Mouse (Mus musculus) MEL (cell line): ENCODE results near the gene Tmem248. TPM values are rescaled to one million over a fixed set of nuclear protein-coding genes. Genes with fewer than 3 reads are reported as not detected.
A peak's percentile ranks its signal among the peaks of the same experiment; 100 is the strongest.

Source experiments
- DNase-seq: peaks from one replicate; pipeline ENCODE4 v3.0.0; 2011; ENCODE audit warnings: low read depth, low spot score
- H3K27ac ChIP-seq: 2 replicates; pipeline ENCODE4 v1.5.1; 2012; ENCODE audit warnings: low read depth, mild to moderate bottlenecking, control low read depth, low read length, moderate library complexity; ENCODE audit not compliant: control insufficient read depth
- H3K27me3 ChIP-seq, 2 experiments: fragments of 150-350 bp in 1 of 2; sonication (generic) in 1 of 2; 2 replicates each; pipeline ENCODE4 v1.6.1; 2012; ENCODE audit warnings: low read length in 2 of 2, mild to moderate bottlenecking in 2 of 2, improper control_type of control experiment in 1 of 2, moderate library complexity in 1 of 2; ENCODE audit not compliant: insufficient read depth in 2 of 2, control insufficient read depth in 1 of 2
- H3K36me3 ChIP-seq, 2 experiments: 2 replicates each; pipeline ENCODE4 v1.6.1; 2012 to 2014; ENCODE audit warnings: low read length in 2 of 2, improper control_type of control experiment in 1 of 2, inconsistent platforms in 1 of 2, mild to moderate bottlenecking in 1 of 2; ENCODE audit not compliant: insufficient read depth in 2 of 2, control insufficient read depth in 1 of 2
- H3K4me1 ChIP-seq, 2 experiments: fragments of 150-350 bp in 1 of 2; sonication (generic) in 1 of 2; 2 replicates each; pipeline ENCODE4 v1.6.1; 2012; ENCODE audit warnings: low read length in 2 of 2, improper control_type of control experiment in 1 of 2, mild to moderate bottlenecking in 1 of 2; ENCODE audit not compliant: insufficient read depth in 2 of 2, control insufficient read depth in 1 of 2
- H3K4me3 ChIP-seq, 2 experiments: fragments of 150-350 bp in 1 of 2; sonication (generic) in 1 of 2; 2 replicates each; pipeline ENCODE4 v1.5.1; 2012; ENCODE audit warnings: low read depth in 2 of 2, low read length in 2 of 2, mild to moderate bottlenecking in 2 of 2, moderate library complexity in 2 of 2, control low read depth in 1 of 2, improper control_type of control experiment in 1 of 2; ENCODE audit not compliant: control insufficient read depth in 1 of 2, insufficient read depth in 1 of 2
- H3K79me2 ChIP-seq: 2 replicates; pipeline ENCODE4 v1.6.1; 2012; ENCODE audit warnings: mild to moderate bottlenecking, low read length, moderate library complexity; ENCODE audit not compliant: control insufficient read depth, poor library complexity, insufficient read depth
- H3K9ac ChIP-seq: 2 replicates; pipeline ENCODE4 v1.6.1; 2012; ENCODE audit warnings: low read depth, mild to moderate bottlenecking, control low read depth, low read length, moderate library complexity; ENCODE audit not compliant: control insufficient read depth, poor library complexity, severe bottlenecking
- H3K9me3 ChIP-seq: fragments of 150-350 bp; sonication (generic); replicated peaks from 2 replicates; pipeline ENCODE4 v1.6.1; 2012; ENCODE audit warnings: mild to moderate bottlenecking, low read length, improper control_type of control experiment, moderate library complexity; ENCODE audit not compliant: insufficient read depth
- BHLHE40 ChIP-seq: IDR thresholded peaks from 2 replicates; pipeline ENCODE4 v1.6.1; 2012; ENCODE audit warnings: low read depth, mild to moderate bottlenecking, inconsistent platforms, low read length, improper control_type of control experiment, borderline replicate concordance
- CHD1 ChIP-seq: IDR thresholded peaks from 2 replicates; pipeline ENCODE4 v1.6.1; 2012; ENCODE audit warnings: low read depth, mild to moderate bottlenecking, inconsistent platforms, low read length, improper control_type of control experiment
- CHD2 ChIP-seq: IDR thresholded peaks from 2 replicates; pipeline ENCODE4 v1.6.1; 2011; ENCODE audit warnings: low read length, improper control_type of control experiment
- CTCF ChIP-seq, 3 experiments: IDR thresholded peaks in 2 of 3; conservative IDR thresholded peaks in 1 of 3; 2 replicates each; pipeline ENCODE4 v1.5.1; 2011 to 2012; ENCODE audit warnings: low read length in 3 of 3, low read depth in 2 of 3, mild to moderate bottlenecking in 2 of 3, improper control_type of control experiment in 1 of 3, inconsistent platforms in 1 of 3, mixed read lengths in 1 of 3, moderate library complexity in 1 of 3; ENCODE audit not compliant: control insufficient read depth in 1 of 3, insufficient read depth in 1 of 3, poor library complexity in 1 of 3, severe bottlenecking in 1 of 3
- E2F4 ChIP-seq: IDR thresholded peaks from 2 replicates; pipeline ENCODE4 v1.6.1; 2011; ENCODE audit warnings: low read depth, low read length, improper control_type of control experiment, borderline replicate concordance
- ELF1 ChIP-seq: IDR thresholded peaks from 2 replicates; pipeline ENCODE4 v1.6.1; 2014; ENCODE audit warnings: low read depth, mild to moderate bottlenecking, inconsistent platforms, low read length, improper control_type of control experiment, moderate library complexity
- ETS1 ChIP-seq: IDR thresholded peaks from 2 replicates; pipeline ENCODE4 v1.6.1; 2012; ENCODE audit warnings: low read depth, mild to moderate bottlenecking, inconsistent platforms, low read length, improper control_type of control experiment, moderate library complexity
- GABPA ChIP-seq: IDR thresholded peaks from 2 replicates; pipeline ENCODE4 v1.6.1; 2012; ENCODE audit warnings: low read depth, mild to moderate bottlenecking, inconsistent platforms, low read length, improper control_type of control experiment, moderate library complexity
- GATA1 ChIP-seq: IDR thresholded peaks from 2 replicates; pipeline ENCODE4 v1.6.1; 2011; ENCODE audit warnings: low read depth, low read length, improper control_type of control experiment
- HCFC1 ChIP-seq: IDR thresholded peaks from 2 replicates; pipeline ENCODE4 v1.6.1; 2012; ENCODE audit warnings: low read depth, mild to moderate bottlenecking, inconsistent platforms, low read length, improper control_type of control experiment, moderate library complexity
- JUND ChIP-seq: IDR thresholded peaks from 2 replicates; pipeline ENCODE4 v1.6.1; 2011; ENCODE audit warnings: low read depth, mild to moderate bottlenecking, improper control_type of control experiment, low read length
- MAFK ChIP-seq: IDR thresholded peaks from 2 replicates; pipeline ENCODE4 v1.6.1; 2011; ENCODE audit warnings: low read depth, mild to moderate bottlenecking, low read length, improper control_type of control experiment, borderline replicate concordance
- MAX ChIP-seq: IDR thresholded peaks from 2 replicates; pipeline ENCODE4 v1.6.1; 2011; ENCODE audit warnings: low read length, improper control_type of control experiment
- MEF2A ChIP-seq: IDR thresholded peaks from 2 replicates; pipeline ENCODE4 v1.6.1; 2014; ENCODE audit warnings: low read depth, mild to moderate bottlenecking, inconsistent platforms, low read length, improper control_type of control experiment; ENCODE audit not compliant: poor library complexity, insufficient replicate concordance, severe bottlenecking; ENCODE audit errors: extremely low read depth
- MXI1 ChIP-seq: IDR thresholded peaks from 2 replicates; pipeline ENCODE4 v1.6.1; 2011; ENCODE audit warnings: mild to moderate bottlenecking, low read depth, low read length, improper control_type of control experiment
- MYC ChIP-seq: IDR thresholded peaks from 2 replicates; pipeline ENCODE4 v1.6.1; 2011; ENCODE audit warnings: low read depth, mild to moderate bottlenecking, low read length, improper control_type of control experiment, moderate library complexity
- NELFE ChIP-seq: IDR thresholded peaks from 2 replicates; pipeline ENCODE4 v1.6.1; 2011; ENCODE audit warnings: low read depth, low read length, improper control_type of control experiment
- NRF1 ChIP-seq: IDR thresholded peaks from 2 replicates; pipeline ENCODE4 v1.6.1; 2014; ENCODE audit warnings: low read depth, mild to moderate bottlenecking, inconsistent platforms, low read length, improper control_type of control experiment, moderate library complexity; ENCODE audit not compliant: poor library complexity, insufficient read depth, severe bottlenecking
- POLR2A ChIP-seq, 2 experiments: IDR thresholded peaks; 2 replicates each; pipeline ENCODE4 v1.6.1; 2011 to 2012; ENCODE audit warnings: low read length in 2 of 2, mild to moderate bottlenecking in 2 of 2, control low read depth in 1 of 2, improper control_type of control experiment in 1 of 2, low read depth in 1 of 2, moderate library complexity in 1 of 2; ENCODE audit not compliant: control insufficient read depth in 1 of 2, insufficient read depth in 1 of 2, poor library complexity in 1 of 2
- POLR2AphosphoS2 ChIP-seq: IDR thresholded peaks from 2 replicates; pipeline ENCODE4 v1.6.1; 2011; ENCODE audit warnings: low read length, improper control_type of control experiment
- POLR2AphosphoS5 ChIP-seq: IDR thresholded peaks from 2 replicates; pipeline ENCODE4 v1.6.1; 2012; ENCODE audit warnings: low read depth, borderline replicate concordance, mild to moderate bottlenecking, inconsistent platforms, low read length, moderate library complexity, mixed read lengths
- RAD21 ChIP-seq: IDR thresholded peaks from 2 replicates; pipeline ENCODE4 v1.6.1; 2011; ENCODE audit warnings: mild to moderate bottlenecking, low read depth, low read length, improper control_type of control experiment
- SIN3A ChIP-seq: IDR thresholded peaks from 2 replicates; pipeline ENCODE4 v1.6.1; 2012; ENCODE audit warnings: low read length, improper control_type of control experiment, inconsistent platforms
- SMC3 ChIP-seq: IDR thresholded peaks from 2 replicates; pipeline ENCODE4 v1.6.1; 2011; ENCODE audit warnings: low read depth, low read length, improper control_type of control experiment
- TAL1 ChIP-seq: IDR thresholded peaks from 2 replicates; pipeline ENCODE4 v1.6.1; 2012; ENCODE audit warnings: mild to moderate bottlenecking, inconsistent platforms, low read length, moderate library complexity, mixed read lengths
- TBP ChIP-seq: IDR thresholded peaks from 2 replicates; pipeline ENCODE4 v1.8.0; 2011; ENCODE audit warnings: low read depth, low read length, improper control_type of control experiment
- TCF12 ChIP-seq: IDR thresholded peaks from 2 replicates; pipeline ENCODE4 v1.6.1; 2014; ENCODE audit warnings: low read depth, mild to moderate bottlenecking, inconsistent platforms, low read length, improper control_type of control experiment, moderate library complexity
- USF2 ChIP-seq, 2 experiments: IDR thresholded peaks; 2 replicates each; pipeline ENCODE4 v1.6.1; 2011 to 2012; ENCODE audit warnings: improper control_type of control experiment in 2 of 2, low read length in 2 of 2, borderline replicate concordance in 1 of 2, inconsistent platforms in 1 of 2, low read depth in 1 of 2, mild to moderate bottlenecking in 1 of 2; ENCODE audit not compliant: insufficient read depth in 1 of 2
- ZC3H11A ChIP-seq: IDR thresholded peaks from 2 replicates; pipeline ENCODE4 v1.6.1; 2012; ENCODE audit warnings: low read depth, mild to moderate bottlenecking, inconsistent platforms, low read length, improper control_type of control experiment
- ZKSCAN1 ChIP-seq: IDR thresholded peaks from 2 replicates; pipeline ENCODE4 v1.6.1; 2012; ENCODE audit warnings: low read depth, mild to moderate bottlenecking, inconsistent platforms, low read length, improper control_type of control experiment, moderate library complexity
- ZMIZ1 ChIP-seq: IDR thresholded peaks from 2 replicates; pipeline ENCODE4 v1.6.1; 2012; ENCODE audit warnings: low read depth, mild to moderate bottlenecking, inconsistent platforms, low read length, improper control_type of control experiment, moderate library complexity
- ZNF384 ChIP-seq: IDR thresholded peaks from 2 replicates; pipeline ENCODE4 v1.6.1; 2012; ENCODE audit warnings: low read depth, mild to moderate bottlenecking, inconsistent platforms, low read length, improper control_type of control experiment
- polyA plus RNA-seq, 2 experiments: library from polyadenylated mRNA; stranded (reverse) in 1 of 2; unstranded in 1 of 2; fragments of >175 nt in 1 of 2; fragments of >200 nt in 1 of 2; gene quantifications; 2 replicates each; pipeline versions ENCODE4 v1.2.1 to v1.2.4; 2012; ENCODE audit warnings: low replicate concordance in 2 of 2, low read depth in 1 of 2; ENCODE audit not compliant: insufficient read length in 2 of 2, insufficient read depth in 1 of 2, missing spikeins in 1 of 2
- total RNA-seq: library from RNA; depleted of rRNA; stranded (reverse); fragments of 300-350 nt; gene quantifications from 2 replicates; pipeline ENCODE4 v1.2.3, GENCODE M21; 2012

Tmem248 gene
- total and polyA plus RNA-seq, 3 experiments, result 55.5 to 58.2 TPM; not detected in 1

DNA sequence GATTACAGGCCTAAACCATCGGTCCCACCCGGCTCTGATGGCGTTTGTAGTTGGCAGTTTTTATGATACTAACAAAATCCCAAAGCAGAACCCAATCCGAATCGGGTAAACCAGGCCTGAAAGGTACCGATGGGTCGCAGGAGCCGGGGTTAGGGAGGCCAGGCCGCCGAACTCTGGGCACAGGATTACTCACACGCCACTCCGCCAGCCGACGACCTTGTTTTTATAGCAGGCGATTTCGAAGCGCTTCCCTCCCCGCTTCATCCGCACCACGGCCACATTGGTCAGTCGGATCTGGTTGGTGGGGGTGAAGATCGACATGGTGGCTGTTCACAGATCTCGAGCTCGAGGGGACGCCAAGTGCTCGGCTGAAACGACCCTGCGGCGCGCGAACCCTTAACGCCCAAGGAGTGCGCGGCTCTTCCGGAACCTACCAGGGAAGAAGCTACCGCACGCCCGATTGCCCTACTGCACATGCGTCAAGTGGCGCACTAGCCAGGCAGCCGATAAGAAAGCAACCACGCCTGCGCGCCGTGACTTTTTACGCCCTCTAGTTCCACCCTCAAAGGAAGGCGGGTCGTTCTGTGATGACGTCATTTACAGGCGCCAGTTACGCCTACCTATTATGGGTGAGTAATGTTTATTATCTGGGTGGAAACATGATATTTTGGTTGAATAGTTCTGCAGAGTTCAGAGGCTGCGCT is 38.3 kb downstream of the Tmem248 start, which contains the start of the genes Sbds and Tyw1:
Gene Sbds (minus strand): TSS at position 514 of the 704 bp plus-strand sequence.
Gene Tyw1 (plus strand): TSS at position 603 of the 704 bp plus-strand sequence.
- Histone ChIP-seq H3K27me3 (no peaks in the 10 kb centered on the region), H3K9me3 (no peaks in the 10 kb centered on the region), H3K4me1 (peaks cover 0 to 19% of the 10 kb centered on the region in 2 experiments; a peak in 2 of 4 replicates), H3K79me2 (peaks cover 47% of the 10 kb centered on the region), H3K4me3 (peak within 1 kb of the TSS; percentile 70 to 96), H3K9ac (peak within 1 kb of the TSS; percentile 97), H3K27ac (peak within 1 kb of the TSS; percentile 94), H3K36me3 (peaks cover 0 to 22% of the 10 kb centered on the region in 2 experiments)
- DNase-seq, result peak; percentile 100
- peak; percentile 27; the same call in 1 of the 2 replicates for TF ChIP-seq TCF12
- peak; percentile 59 for TF ChIP-seq ETS1
- no peak for TF ChIP-seq SMC3
- TF ChIP-seq TBP, result peak; percentile 75
- TF ChIP-seq MAFK, result no peak
- TF ChIP-seq ZNF384, result peak; percentile 80
- peak; percentile 87; the same call in 1 of the 2 replicates for TF ChIP-seq ZMIZ1
- no peak for TF ChIP-seq MEF2A
- TF ChIP-seq MAX, result peak; percentile 63
- peak; percentile 76; the same call in 1 of the 2 replicates for TF ChIP-seq MYC
- peak; percentile 93 for TF ChIP-seq HCFC1
- TF ChIP-seq E2F4, result 0 out of 2 replicates have a peak, but pooled peaks have one; percentile 28
- peak; percentile 97 for TF ChIP-seq SIN3A
- no peak for TF ChIP-seq ZKSCAN1
- TF ChIP-seq CHD2, result no peak
- no peak for TF ChIP-seq CTCF (IDR thresholded peaks at IDR 0.05 in 2 of 3, conservative IDR thresholded peaks at IDR 0.05 in 1 of 3; ENCODE audit: control insufficient read depth in 1 of 3, insufficient read depth in 1 of 3, low read depth in 2 of 3, low read length in 3 of 3, poor library complexity in 1 of 3, severe bottlenecking in 1 of 3)
- TF ChIP-seq MXI1, result peak; percentile 93
- TF ChIP-seq RAD21, result no peak
- no peak; the same call in 1 of the 2 replicates for TF ChIP-seq GABPA
- TF ChIP-seq JUND, result peak; percentile 92
- peak; percentile 90 for TF ChIP-seq NRF1
- 0 out of 2 replicates have a peak, but pooled peaks have one; percentile 72 for TF ChIP-seq CHD1
- TF ChIP-seq TAL1, result no peak
- TF ChIP-seq POLR2AphosphoS5, result 0 out of 2 replicates have a peak, but pooled peaks have one; percentile 70
- TF ChIP-seq ELF1, result peak; percentile 88
- TF ChIP-seq POLR2A (IDR thresholded peaks at IDR 0.05; ENCODE audit: control insufficient read depth in 1 of 2, insufficient read depth in 1 of 2, low read depth in 1 of 2, low read length in 2 of 2, poor library complexity in 1 of 2), result peak; percentile 79 to 96
- TF ChIP-seq ZC3H11A, result 0 out of 2 replicates have a peak, but pooled peaks have one; percentile 9
- TF ChIP-seq NELFE, result peak; percentile 96
- peak; percentile 79 for TF ChIP-seq GATA1
- peak; percentile 94 for TF ChIP-seq POLR2AphosphoS2
- TF ChIP-seq BHLHE40, result no peak
- no peak for TF ChIP-seq USF2 (IDR thresholded peaks at IDR 0.05; ENCODE audit: borderline replicate concordance in 1 of 2, insufficient read depth in 1 of 2, low read depth in 1 of 2, low read length in 2 of 2)
